Mouse (Mus musculus): ENCODE data around the gene Sh3bp5. TPM values are rescaled to one million over a fixed set of nuclear protein-coding genes. Genes with fewer than 3 reads are reported as not detected.

The Sh3bp5 gene
- total RNA-seq (2012; rRNA removed) (0.19 and 0.36 TPM in 2 replicates), polyA plus RNA-seq (2012; ENCODE audit: insufficient read depth in 1 of 2, insufficient read length in 2 of 2, low read depth in 1 of 2, low replicate concordance in 2 of 2, missing spikeins in 1 of 2) (1 to 10 TPM in 1 of 2 experiments, not detected in 1; 1.0 TPM)

DNA sequence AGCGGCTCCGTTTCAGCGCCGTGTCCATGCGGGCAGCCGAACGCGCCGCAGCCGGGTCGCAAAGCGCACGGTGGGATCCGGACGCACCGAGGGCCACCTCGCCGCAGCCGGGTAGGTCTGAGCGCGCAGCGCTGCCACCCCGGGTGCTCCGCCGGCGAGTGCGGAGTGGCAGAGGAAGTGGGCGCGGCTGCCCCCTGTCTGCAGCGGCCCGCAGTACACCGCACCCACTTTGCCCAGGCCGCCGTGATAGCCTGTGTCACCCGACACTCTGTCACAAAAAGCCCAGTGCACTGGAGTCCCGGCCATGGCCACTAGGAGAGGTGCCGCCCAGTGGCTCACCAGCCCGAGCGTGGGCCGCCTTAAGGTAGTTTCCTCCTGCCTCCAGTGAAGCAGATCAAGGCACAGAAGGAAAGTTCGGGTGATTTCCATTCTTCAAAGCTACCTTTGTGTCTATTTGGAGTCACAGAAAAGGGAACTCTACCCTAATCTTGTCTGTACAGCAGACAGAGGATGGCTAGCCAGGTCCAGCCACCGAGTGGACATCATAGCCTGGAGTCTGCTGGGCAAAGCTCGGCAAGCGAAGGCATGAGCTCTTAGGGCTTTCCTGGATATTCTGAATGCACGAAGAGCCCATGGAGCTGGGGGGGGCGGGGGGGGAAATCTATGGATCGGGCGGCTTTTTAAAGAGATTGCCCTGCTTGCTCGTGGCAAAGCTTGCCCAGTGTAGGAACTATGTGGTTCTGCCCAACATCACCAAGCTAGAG is at the start of gene Sh3bp5:
TSS of gene Sh3bp5 (minus strand) at position 149 of the 764 bp plus-strand sequence.
- Histone ChIP-seq H3K36me3 (ENCODE audit: control insufficient read depth in 1 of 2, insufficient read depth in 2 of 2, low read length in 2 of 2) (peaks cover 0 to 5% of the 10 kb centered on the region in 2 experiments; a peak in 1 of 4 replicates), H3K4me1 (ENCODE audit: control insufficient read depth in 1 of 2, insufficient read depth in 2 of 2, low read length in 2 of 2) (no peaks in the 10 kb centered on the region), H3K79me2 (ENCODE audit: control insufficient read depth, insufficient read depth, low read length, poor library complexity) (no peaks in the 10 kb centered on the region), H3K9ac (ENCODE audit: control insufficient read depth, low read depth, low read length, poor library complexity, severe bottlenecking) (peak within 1 kb of the TSS; percentile 62), H3K4me3 (ENCODE audit: control insufficient read depth in 1 of 2, insufficient read depth in 1 of 2, low read depth in 2 of 2, low read length in 2 of 2) (peak within 1 kb of the TSS; percentile 58 to 65), H3K9me3 (replicated peaks; ENCODE audit: insufficient read depth, low read length) (no peaks in the 10 kb centered on the region), H3K27me3 (ENCODE audit: control insufficient read depth in 1 of 2, insufficient read depth in 2 of 2, low read length in 2 of 2) (peaks cover 4 to 6% of the 10 kb centered on the region in 2 experiments), H3K27ac (ENCODE audit: control insufficient read depth, low read depth, low read length) (no peak within 1 kb of the TSS)
- DNase-seq (ENCODE audit: low read depth, low spot score): peak; percentile 83
- peak; percentile 49; the same call in 1 of the 2 replicates for TF ChIP-seq MXI1 (IDR thresholded peaks at IDR 0.05; ENCODE audit: low read depth, low read length)
- 0 out of 2 replicates have a peak, but pooled peaks have one; percentile 35 for TF ChIP-seq ELF1 (IDR thresholded peaks at IDR 0.05; ENCODE audit: low read depth, low read length)
- peak; percentile 67 to 88 (median 85) for TF ChIP-seq CTCF (IDR thresholded peaks at IDR 0.05 in 2 of 3, conservative IDR thresholded peaks at IDR 0.05 in 1 of 3; ENCODE audit: control insufficient read depth in 1 of 3, insufficient read depth in 1 of 3, low read depth in 2 of 3, low read length in 3 of 3, poor library complexity in 1 of 3, severe bottlenecking in 1 of 3)
- no peak for TF ChIP-seq USF2 (IDR thresholded peaks at IDR 0.05; ENCODE audit: borderline replicate concordance in 1 of 2, insufficient read depth in 1 of 2, low read depth in 1 of 2, low read length in 2 of 2)
- TF ChIP-seq EP300 (IDR thresholded peaks at IDR 0.05; ENCODE audit: low read depth in 1 of 2, low read length in 2 of 2): 0 out of 4 replicates have a peak, but pooled peaks of 1 of the 2 experiments have one; percentile 6
- peak; percentile 45; the same call in 1 of the 2 replicates for TF ChIP-seq USF1 (IDR thresholded peaks at IDR 0.05; ENCODE audit: low read depth, low read length)
- TF ChIP-seq SIN3A (IDR thresholded peaks at IDR 0.05; ENCODE audit: low read length): peak; percentile 63
- TF ChIP-seq UBTF (IDR thresholded peaks at IDR 0.05; ENCODE audit: borderline replicate concordance, insufficient read depth, low read depth, low read length): peak; percentile 62; the same call in 1 of the 2 replicates
- no peak for TF ChIP-seq ZKSCAN1 (IDR thresholded peaks at IDR 0.05; ENCODE audit: low read depth, low read length)
- TF ChIP-seq ZC3H11A (IDR thresholded peaks at IDR 0.05; ENCODE audit: low read depth, low read length): peak; percentile 42
- no peak for TF ChIP-seq MAFK (IDR thresholded peaks at IDR 0.05; ENCODE audit: borderline replicate concordance, low read depth, low read length)
- peak; percentile 58; the same call in 1 of the 2 replicates for TF ChIP-seq MAZ (IDR thresholded peaks at IDR 0.05; ENCODE audit: low read depth, low read length)
- peak; percentile 19; the same call in 1 of the 2 replicates for TF ChIP-seq NELFE (IDR thresholded peaks at IDR 0.05; ENCODE audit: low read depth, low read length)
- TF ChIP-seq TCF12 (IDR thresholded peaks at IDR 0.05; ENCODE audit: low read depth, low read length): peak; percentile 31; the same call in 1 of the 2 replicates
- peak; percentile 69 for TF ChIP-seq SMC3 (IDR thresholded peaks at IDR 0.05; ENCODE audit: low read depth, low read length)
- peak; percentile 55 for TF ChIP-seq RAD21 (IDR thresholded peaks at IDR 0.05; ENCODE audit: low read depth, low read length)
- TF ChIP-seq MAX (IDR thresholded peaks at IDR 0.05; ENCODE audit: low read length): peak; percentile 43; the same call in 1 of the 2 replicates
- 0 out of 2 replicates have a peak, but pooled peaks have one; percentile 26 for TF ChIP-seq HCFC1 (IDR thresholded peaks at IDR 0.05; ENCODE audit: low read depth, low read length)
- 0 out of 4 replicates have a peak, but pooled peaks of 1 of the 2 experiments have one; percentile 39 for TF ChIP-seq POLR2A (IDR thresholded peaks at IDR 0.05; ENCODE audit: control insufficient read depth in 1 of 2, insufficient read depth in 1 of 2, low read depth in 1 of 2, low read length in 2 of 2, poor library complexity in 1 of 2)
- TF ChIP-seq GABPA (IDR thresholded peaks at IDR 0.05; ENCODE audit: low read depth, low read length): no peak

Data from MEL (cell line).